Mouse (Mus musculus) kidney, adult 2 months (tissue): Measurements from ENCODE around the gene Swap70.

Source experiments
- CTCF ChIP-seq: fragments of 200-500 bp; conservative IDR thresholded peaks from 2 replicates; pipeline ENCODE4 v1.5.1; 2011; ENCODE audit warnings: low read depth, mild to moderate bottlenecking, control low read depth, low read length, moderate library complexity, mixed read lengths; ENCODE audit not compliant: insufficient read depth, insufficient read length
- POLR2A ChIP-seq: fragments of 200-500 bp; IDR thresholded peaks from one replicate; pipeline ENCODE4 v1.6.1; 2011; ENCODE audit warnings: low read depth, low read length, control low read depth

- TF ChIP-seq CTCF (no peak), POLR2A (no peak)
Measured at GRCm38 (mm10) chr7:110283484-110284275, 62.2 kb downstream of the Swap70 start.
